Mouse (Mus musculus) liver, adult 10 weeks (tissue): ENCODE results near the gene Adh7. TPM values are rescaled to one million over a fixed set of nuclear protein-coding genes. Genes with fewer than 3 reads are reported as not detected.

ENCODE experiments used
- polyA plus RNA-seq: library from polyadenylated mRNA; stranded (reverse); fragments of 350-450 nt; fragmentation: Illumina TruSeq; extraction: RNeasy Lipid Tissue Mini Kit (QIAGEN cat#74804); gene quantifications from one replicate; pipeline ENCODE4 v1.2.3, GENCODE M21; 2014; ENCODE audit warnings: low read depth, low replicate concordance

Gene Adh7
- polyA plus RNA-seq, result 3.2 TPM

GRCm38 (mm10) chr3:138217631-138218264, at the start of gene Adh7:
Gene Adh7, plus strand, starts transcription at chr3:138217760.

GRCm38 (mm10) chr3:138193683-138194302, 23.8 kb upstream of the Adh7 start, which contains the start of gene 4930579F01Rik:
Gene 4930579F01Rik, minus strand, starts transcription at chr3:138193825.

DNA sequence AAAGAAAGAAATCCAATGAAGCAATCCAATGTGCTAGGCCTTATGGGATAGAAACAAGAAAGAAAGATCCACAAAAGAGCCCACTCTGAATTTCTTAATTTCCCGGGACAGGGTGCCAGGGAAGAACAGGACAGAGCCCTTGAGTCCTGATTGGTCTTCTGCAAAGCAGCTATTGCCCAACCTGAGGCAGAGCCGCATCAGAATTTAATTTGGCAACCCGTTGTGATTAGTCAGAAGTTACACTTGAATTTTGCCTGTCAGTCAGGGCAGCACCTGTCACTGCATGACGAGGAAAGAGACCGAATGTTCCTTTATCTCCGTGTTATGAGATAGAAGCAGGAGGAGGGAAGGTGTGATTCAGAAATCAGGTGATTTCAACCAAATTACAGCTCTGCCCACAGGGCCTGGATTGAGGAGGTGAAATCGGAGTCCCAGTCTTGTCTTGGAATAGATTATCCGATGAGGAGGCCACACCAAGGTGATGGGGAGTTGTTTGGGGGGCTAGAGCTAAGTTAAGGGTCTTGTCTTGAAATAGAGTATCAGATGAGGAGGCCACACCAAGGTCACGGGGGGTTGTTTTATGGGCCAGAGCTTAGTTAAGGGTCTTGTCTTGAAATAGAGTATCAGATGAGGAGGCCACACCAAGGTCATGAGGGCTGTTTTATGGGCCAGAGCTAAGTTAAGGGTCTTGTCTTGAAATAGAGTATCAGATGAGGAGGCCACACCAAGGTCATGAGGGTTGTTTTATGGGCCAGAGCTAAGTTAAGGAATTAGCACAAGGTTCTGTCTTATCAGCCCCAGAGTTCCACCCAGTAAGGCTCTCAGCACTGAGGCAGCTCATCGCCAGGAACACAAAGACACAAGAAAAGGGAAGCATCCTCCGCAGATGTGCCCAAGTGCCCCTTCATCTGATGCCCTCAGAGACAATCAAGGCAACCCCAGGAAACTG, 43.4 kb downstream of the Adh7 start, which contains the start of gene Adh1:
Gene Adh1, plus strand, starts transcription at position 271 of the 949 bp plus-strand sequence.

Other genes with a start within 250 kb of the Adh7 start
- 1.4 TPM for gene Dapp1, start 236.2 kb upstream of the Adh7 start, polyA plus RNA-seq
- not detected for gene 1110002E22Rik, start 152.7 kb upstream of the Adh7 start, polyA plus RNA-seq
- not detected for gene Gm5105, start 150.4 kb upstream of the Adh7 start, polyA plus RNA-seq
- 5.7 TPM for gene Trmt10a, start 74.3 kb upstream of the Adh7 start, polyA plus RNA-seq
- gene Mttp, start 72.8 kb upstream of the Adh7 start, polyA plus RNA-seq, result 196 TPM
- not detected for gene 4930579F01Rik, start 23.9 kb upstream of the Adh7 start, polyA plus RNA-seq
- gene Adh1, start 43.2 kb downstream of the Adh7 start, polyA plus RNA-seq, result 1,165 TPM
- not detected for gene Adh6a, start 95.5 kb downstream of the Adh7 start, polyA plus RNA-seq
- gene Adh6b, start 124.0 kb downstream of the Adh7 start, polyA plus RNA-seq, result not detected
- 279 TPM for gene Adh4, start 197.7 kb downstream of the Adh7 start, polyA plus RNA-seq
- 467 TPM for gene Adh5, start 225.3 kb downstream of the Adh7 start, polyA plus RNA-seq